Mouse (Mus musculus) liver, adult 2 months (tissue): Measurements from ENCODE around the gene Tmem42.

Experiments
- CTCF ChIP-seq: fragments of 200-500 bp; IDR thresholded peaks from 2 replicates; pipeline ENCODE4 v1.5.1; 2011; ENCODE audit warnings: low read depth, low read length, control low read depth
- POLR2A ChIP-seq: fragments of 200-500 bp; IDR thresholded peaks from 2 replicates; pipeline ENCODE4 v1.6.1; 2011; ENCODE audit warnings: low read length, control low read depth; ENCODE audit not compliant: insufficient read depth; ENCODE audit errors: extremely low read depth

GRCm38 (mm10) chr9:123031496-123032246 lies 10.5 kb downstream of the Tmem42 start:
- TF ChIP-seq POLR2A (no peak), CTCF (no peak)
